Mouse (Mus musculus): Measurements from ENCODE around the gene Nedd1. TPM values are rescaled to one million over a fixed set of nuclear protein-coding genes. Genes with fewer than 3 reads are reported as not detected.

Nedd1 gene
- polyA plus RNA-seq (2016; fragmentation: Nextera tagmentation; extraction: Ambion mirVana): 51.8 and 53.1 TPM in 2 replicates

GRCm38 (mm10) chr10:92721771-92722619 lies at the start of gene Nedd1:
Gene Nedd1 (minus strand): TSS chr10:92722420.
- peak within 1 kb of the TSS; percentile 97 for H3K27ac ChIP-seq (replicated peaks)
- WGBS: under 1% methylated on average over 57 of the region's 57 CpGs
- H3K27me3 ChIP-seq (replicated peaks; ENCODE audit: low read depth, poor library complexity, severe bottlenecking): no peaks in the 10 kb centered on the region
- peaks cover 20% of the 10 kb centered on the region for H3K36me3 ChIP-seq (replicated peaks)
- peak within 1 kb of the TSS; percentile 91 for H3K4me3 ChIP-seq
- peaks cover 12% of the 10 kb centered on the region for H3K4me1 ChIP-seq
- no peaks in the 10 kb centered on the region for H3K9me3 ChIP-seq
- DNase-seq (ENCODE audit: low spot score): peak; percentile 95

- H3K4me1 ChIP-seq: no peaks in the 10 kb centered on the region
- 88% methylated on average over 5 of the region's 5 CpGs for WGBS
These were observed 32.1 kb upstream of the Nedd1 start for GRCm38 (mm10) chr10:92754359-92754758.

GRCm38 (mm10) chr10:92730339-92730738 lies 8.1 kb upstream of the Nedd1 start:
- 90% methylated on average over 3 of the region's 3 CpGs for WGBS
- H3K9me3 ChIP-seq: no peaks in the 10 kb centered on the region
- DNase-seq (ENCODE audit: low spot score): no peak
- H3K4me1 ChIP-seq: no peaks in the 10 kb centered on the region
- no peak overlapping the region for H3K4me3 ChIP-seq
- H3K27me3 ChIP-seq (replicated peaks; ENCODE audit: low read depth, poor library complexity, severe bottlenecking): no peaks in the 10 kb centered on the region
- no peak overlapping the region for H3K27ac ChIP-seq (replicated peaks)
- no peaks in the 10 kb centered on the region for H3K36me3 ChIP-seq (replicated peaks)

More at GRCm38 (mm10) chr10:92754359-92754758, 32.1 kb upstream of the Nedd1 start:
- Histone ChIP-seq H3K9me3 (no peaks in the 10 kb centered on the region), H3K27ac (replicated peaks) (no peak overlapping the region), H3K27me3 (replicated peaks; ENCODE audit: low read depth, poor library complexity, severe bottlenecking) (no peaks in the 10 kb centered on the region), H3K4me3 (no peak overlapping the region), H3K36me3 (replicated peaks) (no peaks in the 10 kb centered on the region)
- DNase-seq (ENCODE audit: low spot score): no peak

GRCm38 (mm10) chr10:92728723-92729122 lies 6.5 kb upstream of the Nedd1 start:
- 90% methylated on average over 3 of the region's 3 CpGs for WGBS
- no peak overlapping the region for H3K4me3 ChIP-seq
- DNase-seq (ENCODE audit: low spot score): no peak
- no peak overlapping the region for H3K27ac ChIP-seq (replicated peaks)
- H3K9me3 ChIP-seq: no peaks in the 10 kb centered on the region
- H3K27me3 ChIP-seq (replicated peaks; ENCODE audit: low read depth, poor library complexity, severe bottlenecking): no peaks in the 10 kb centered on the region
- H3K36me3 ChIP-seq (replicated peaks): no peaks in the 10 kb centered on the region
- H3K4me1 ChIP-seq: no peaks in the 10 kb centered on the region

- peak overlapping the region; percentile 91 for H3K4me3 ChIP-seq
- WGBS: 42% methylated on average over 5 of the region's 5 CpGs
- peaks cover 12% of the 10 kb centered on the region for H3K4me1 ChIP-seq
- peak overlapping the region; percentile 97 for H3K27ac ChIP-seq (replicated peaks)
- H3K36me3 ChIP-seq (replicated peaks): peaks cover 14% of the 10 kb centered on the region
- H3K27me3 ChIP-seq (replicated peaks; ENCODE audit: low read depth, poor library complexity, severe bottlenecking): no peaks in the 10 kb centered on the region
- no peaks in the 10 kb centered on the region for H3K9me3 ChIP-seq
- DNase-seq (ENCODE audit: low spot score): no peak
These were observed 384 bp upstream of the Nedd1 start for GRCm38 (mm10) chr10:92722620-92722988.

GRCm38 (mm10) chr10:92699032-92699431 lies 23.2 kb downstream of the Nedd1 start:
- WGBS: 57% methylated on average over 6 of the region's 6 CpGs
- no peaks in the 10 kb centered on the region for H3K4me1 ChIP-seq
- H3K36me3 ChIP-seq (replicated peaks): peaks cover 79% of the 10 kb centered on the region

GRCm38 (mm10) chr10:92675056-92675455 lies 47.2 kb downstream of the Nedd1 start:
- no peak overlapping the region for H3K27ac ChIP-seq (replicated peaks)
- 92% methylated on average over 4 of the region's 4 CpGs for WGBS
- no peaks in the 10 kb centered on the region for H3K4me1 ChIP-seq
- H3K27me3 ChIP-seq (replicated peaks; ENCODE audit: low read depth, poor library complexity, severe bottlenecking): no peaks in the 10 kb centered on the region
- H3K4me3 ChIP-seq: no peak overlapping the region
- no peaks in the 10 kb centered on the region for H3K36me3 ChIP-seq (replicated peaks)
- no peaks in the 10 kb centered on the region for H3K9me3 ChIP-seq
- no peak for DNase-seq (ENCODE audit: low spot score)

More at GRCm38 (mm10) chr10:92699032-92699431, 23.2 kb downstream of the Nedd1 start:
- no peaks in the 10 kb centered on the region for H3K9me3 ChIP-seq
- no peaks in the 10 kb centered on the region for H3K27me3 ChIP-seq (replicated peaks; ENCODE audit: low read depth, poor library complexity, severe bottlenecking)
- H3K4me3 ChIP-seq: no peak overlapping the region
- H3K27ac ChIP-seq (replicated peaks): no peak overlapping the region
- peak; percentile 23 for DNase-seq (ENCODE audit: low spot score)

- H3K36me3 ChIP-seq (replicated peaks): no peaks in the 10 kb centered on the region
- H3K27me3 ChIP-seq (replicated peaks; ENCODE audit: low read depth, poor library complexity, severe bottlenecking): no peaks in the 10 kb centered on the region
- H3K4me3 ChIP-seq: no peak overlapping the region
- no peak for DNase-seq (ENCODE audit: low spot score)
- WGBS: 93% methylated on average over 4 of the region's 4 CpGs
- H3K27ac ChIP-seq (replicated peaks): no peak overlapping the region
- no peaks in the 10 kb centered on the region for H3K9me3 ChIP-seq
- no peaks in the 10 kb centered on the region for H3K4me1 ChIP-seq
These were observed 50.3 kb downstream of the Nedd1 start for GRCm38 (mm10) chr10:92671906-92672305.

GRCm38 (mm10) chr10:92665287-92665686 lies 56.9 kb downstream of the Nedd1 start:
- 91% methylated on average over 5 of the region's 5 CpGs for WGBS
- no peak for DNase-seq (ENCODE audit: low spot score)
- H3K4me1 ChIP-seq: no peaks in the 10 kb centered on the region

GRCm38 (mm10) chr10:92653266-92653665 lies 69.0 kb downstream of the Nedd1 start:
- H3K4me1 ChIP-seq: 0 out of 2 replicates have a peak, but pooled peaks cover 6% of the 10 kb centered on the region
- no peaks in the 10 kb centered on the region for H3K9me3 ChIP-seq
- no peak overlapping the region for H3K4me3 ChIP-seq
- WGBS: 74% methylated on average over 4 of the region's 4 CpGs
- no peak overlapping the region for H3K27ac ChIP-seq (replicated peaks)
- H3K27me3 ChIP-seq (replicated peaks; ENCODE audit: low read depth, poor library complexity, severe bottlenecking): 0 out of 2 replicates have a peak, but pooled peaks cover 3% of the 10 kb centered on the region
- H3K36me3 ChIP-seq (replicated peaks): no peaks in the 10 kb centered on the region
- no peak for DNase-seq (ENCODE audit: low spot score)

More at GRCm38 (mm10) chr10:92665287-92665686, 56.9 kb downstream of the Nedd1 start:
- Histone ChIP-seq H3K27ac (replicated peaks) (no peak overlapping the region), H3K4me3 (no peak overlapping the region), H3K9me3 (no peaks in the 10 kb centered on the region), H3K36me3 (replicated peaks) (no peaks in the 10 kb centered on the region), H3K27me3 (replicated peaks; ENCODE audit: low read depth, poor library complexity, severe bottlenecking) (no peaks in the 10 kb centered on the region)

- no peaks in the 10 kb centered on the region for H3K9me3 ChIP-seq
- no peak for DNase-seq (ENCODE audit: low spot score)
- H3K4me3 ChIP-seq: no peak overlapping the region
- H3K27me3 ChIP-seq (replicated peaks; ENCODE audit: low read depth, poor library complexity, severe bottlenecking): 0 out of 2 replicates have a peak, but pooled peaks cover 3% of the 10 kb centered on the region
- 47% methylated on average over 3 of the region's 3 CpGs for WGBS
- 0 out of 2 replicates have a peak, but pooled peaks cover 6% of the 10 kb centered on the region for H3K4me1 ChIP-seq
- H3K36me3 ChIP-seq (replicated peaks): no peaks in the 10 kb centered on the region
- no peak overlapping the region for H3K27ac ChIP-seq (replicated peaks)
These were observed 69.8 kb downstream of the Nedd1 start for GRCm38 (mm10) chr10:92652399-92652920.

- H3K27ac ChIP-seq (replicated peaks): no peak overlapping the region
- no peak overlapping the region for H3K4me3 ChIP-seq
- 93% methylated on average over 3 of the region's 3 CpGs for WGBS
- H3K27me3 ChIP-seq (replicated peaks; ENCODE audit: low read depth, poor library complexity, severe bottlenecking): 0 out of 2 replicates have a peak, but pooled peaks cover 3% of the 10 kb centered on the region
- H3K36me3 ChIP-seq (replicated peaks): no peaks in the 10 kb centered on the region
- DNase-seq (ENCODE audit: low spot score): no peak
- H3K9me3 ChIP-seq: no peaks in the 10 kb centered on the region
- 0 out of 2 replicates have a peak, but pooled peaks cover 6% of the 10 kb centered on the region for H3K4me1 ChIP-seq
These were observed 71.0 kb downstream of the Nedd1 start for GRCm38 (mm10) chr10:92651266-92651665.
